Mouse (Mus musculus) cerebellum, postnatal 36 days (tissue): Measurements from ENCODE around the gene Yod1.
A peak's percentile ranks its signal among the peaks of the same experiment; 100 is the strongest.

Experiments
- DNase-seq, 2 experiments: peaks; one replicate each; pipeline ENCODE4 v3.0.0; 2021 to 2022; ENCODE audit warnings: mixed read lengths in 2 of 2

Yod1 gene

GRCm38 (mm10) chr1:130717291-130717871 lies at the start of gene Yod1:
TSS of gene Yod1 (plus strand) at chr1:130717327.
- peak; percentile 93 to 95 for DNase-seq

- no peak for DNase-seq
These were observed 38.6 kb upstream of the Yod1 start for GRCm38 (mm10) chr1:130678551-130678950.

GRCm38 (mm10) chr1:130681075-130681474 lies 36.1 kb upstream of the Yod1 start:
- no peak for DNase-seq

- DNase-seq: no peak
These were observed 35.3 kb upstream of the Yod1 start for GRCm38 (mm10) chr1:130681656-130682413.

- DNase-seq: no peak
These were observed 33.2 kb upstream of the Yod1 start for GRCm38 (mm10) chr1:130683905-130684304.

GRCm38 (mm10) chr1:130698601-130699000 lies 18.5 kb upstream of the Yod1 start:
- DNase-seq: no peak

GRCm38 (mm10) chr1:130699937-130700633 lies 17.0 kb upstream of the Yod1 start:
- DNase-seq: peak; percentile 61 to 64

- no peak for DNase-seq
These were observed 15.2 kb upstream of the Yod1 start for GRCm38 (mm10) chr1:130701976-130702375.

GRCm38 (mm10) chr1:130703613-130704012 lies 13.5 kb upstream of the Yod1 start:
- DNase-seq: no peak

- DNase-seq: no peak
These were observed 6.6 kb upstream of the Yod1 start for GRCm38 (mm10) chr1:130710283-130711080.

- DNase-seq: no peak
These were observed 3.1 kb upstream of the Yod1 start for GRCm38 (mm10) chr1:130714046-130714445.

- DNase-seq: peak; percentile 97 to 99
These were observed 1.4 kb upstream of the Yod1 start, which contains the start of gene Gm29427 for GRCm38 (mm10) chr1:130715561-130716217. TSS of gene Gm29427 (minus strand) at chr1:130715799.

- no peak for DNase-seq
These were observed 962 bp upstream of the Yod1 start for GRCm38 (mm10) chr1:130716218-130716512.

- DNase-seq: peak in 1 of 2 experiments; percentile 56
These were observed 425 bp upstream of the Yod1 start for GRCm38 (mm10) chr1:130716513-130717290.

GRCm38 (mm10) chr1:130724206-130724605 lies 7.1 kb downstream of the Yod1 start:
- DNase-seq: no peak

- no peak for DNase-seq
These were observed 9.3 kb downstream of the Yod1 start for GRCm38 (mm10) chr1:130726396-130726795.

GRCm38 (mm10) chr1:130728070-130728469 lies 10.9 kb downstream of the Yod1 start:
- no peak for DNase-seq

- no peak for DNase-seq
These were observed 11.6 kb downstream of the Yod1 start for GRCm38 (mm10) chr1:130728708-130729107.

- DNase-seq: no peak
These were observed 12.0 kb downstream of the Yod1 start, which contains the start of gene Pfkfb2 for GRCm38 (mm10) chr1:130729153-130729552. TSS of gene Pfkfb2 (minus strand) at chr1:130729253.

GRCm38 (mm10) chr1:130731741-130732337 lies 14.7 kb downstream of the Yod1 start, which contains the start of gene AA986860:
TSS of gene AA986860 (plus strand) at chr1:130731976.
- no peak for DNase-seq
